10 mouse cellular contexts compared by ENCODE assay signal in genomic region chr8:119926474-119926873, GRCm38 (mm10). TPM values are rescaled to one million over a fixed set of nuclear protein-coding genes. Genes with fewer than 3 reads are reported as not detected.
A peak's percentile ranks its signal among the peaks of the same experiment; 100 is the strongest.
DNase-seq lines count a peak whose midpoint lies in the region; ATAC-seq lines count a peak whose summit lies in the region.
"Had no signal": no experiment of that assay in that cellular context is flagged by ENCODE, and none has a peak within 500 bp of the region (broad histone marks: within the 10 kb centered on the region; RNA-seq: fewer than 3 reads in every experiment).

No protein-coding gene starts in this region.

- 0 out of 2 replicates have a peak, but pooled peaks cover 2% of the 10 kb centered on the region for H3K36me3 ChIP-seq in heart, embryonic 12.5 days
- no peaks in the 10 kb centered on the region for H3K36me3 ChIP-seq in midbrain, embryonic 11.5 days (ENCODE audit: control insufficient read depth, insufficient read depth, low read length)
- H3K36me3 ChIP-seq: limb, embryonic 15.5 days had no signal

- H3K4me2 ChIP-seq in heart, embryonic 12.5 days = no peak overlapping the region
- no peak overlapping the region for H3K4me2 ChIP-seq in midbrain, embryonic 11.5 days
- H3K4me2 ChIP-seq: heart, embryonic 11.5 days; limb, embryonic 15.5 days had no signal

- ATAC-seq in heart, embryonic 12.5 days (ENCODE audit: insufficient number of reproducible peaks, low FRiP score) = no peak
- peak; percentile 81 to 85 for ATAC-seq in hematopoietic stem cell, adult 5-6 weeks (replicated peaks in 1 of 2; ENCODE audit: insufficient read depth in 1 of 2, low FRiP score in 2 of 2, low TSS enrichment in 1 of 2, low read depth in 1 of 2, poor library complexity in 2 of 2, severe bottlenecking in 2 of 2)
- no peak for ATAC-seq in midbrain, embryonic 11.5 days (ENCODE audit: low FRiP score)

- DNase-seq in heart, adult 9 months (ENCODE audit: low spot score in 2 of 2) = no peak
- peak; percentile 72 for DNase-seq in CD4-positive, CD25-positive, alpha-beta regulatory T cell, adult 2 months (ENCODE audit: low read depth, low spot score)
- peak; percentile 76 for DNase-seq in naive thymus-derived CD4-positive, alpha-beta T cell, adult 2 months (ENCODE audit: low read depth)
- DNase-seq in adrenal gland, adult 18-20 months (ENCODE audit: low spot score in 2 of 2) = no peak
- DNase-seq in embryo, embryonic 11 days = no peak
- DNase-seq in midbrain, embryonic 11.5 days (ENCODE audit: low spot score, missing footprints) = no peak

- H3K9ac ChIP-seq in heart, embryonic 12.5 days = no peak overlapping the region
- no peak overlapping the region for H3K9ac ChIP-seq in midbrain, embryonic 11.5 days (ENCODE audit: low read length)
- H3K9ac ChIP-seq: limb, embryonic 15.5 days had no signal

- H3K4me1 ChIP-seq in heart, embryonic 12.5 days (replicated peaks) = peaks cover 63% of the 10 kb centered on the region
- H3K4me1 ChIP-seq in midbrain, embryonic 11.5 days (ENCODE audit: control insufficient read depth, insufficient read depth, low read length) = 0 out of 2 replicates have a peak, but pooled peaks cover 2% of the 10 kb centered on the region

- no peaks in the 10 kb centered on the region for H3K9me3 ChIP-seq in heart, embryonic 12.5 days (replicated peaks)
- H3K9me3 ChIP-seq in midbrain, embryonic 11.5 days (ENCODE audit: control insufficient read depth, low read length) = no peaks in the 10 kb centered on the region
- H3K9me3 ChIP-seq: limb, embryonic 15.5 days had no signal

- H3K27ac ChIP-seq in heart, embryonic 12.5 days (ENCODE audit: poor library complexity, severe bottlenecking) = 0 out of 2 replicates have a peak overlapping the region, but pooled peaks have one; percentile 35
- H3K27ac ChIP-seq in midbrain, embryonic 11.5 days (ENCODE audit: low read depth, low read length) = no peak overlapping the region
- H3K27ac ChIP-seq: limb, embryonic 15.5 days had no signal

- no peak overlapping the region for H3K4me3 ChIP-seq in heart, embryonic 12.5 days
- H3K4me3 ChIP-seq in midbrain, embryonic 11.5 days (ENCODE audit: low read depth, low read length) = no peak overlapping the region
- H3K4me3 ChIP-seq: limb, embryonic 15.5 days had no signal

- 71% methylated on average over 2 of the region's 2 CpGs for WGBS in heart, embryonic 12.5 days
- 80% methylated on average over 2 of the region's 2 CpGs for WGBS in midbrain, embryonic 11.5 days

- H3K27me3 ChIP-seq in heart, embryonic 12.5 days (replicated peaks) = no peaks in the 10 kb centered on the region
- H3K27me3 ChIP-seq in midbrain, embryonic 11.5 days (ENCODE audit: control insufficient read depth, insufficient read depth, low read length) = no peaks in the 10 kb centered on the region
- H3K27me3 ChIP-seq: limb, embryonic 15.5 days had no signal

RNA-seq across cellular contexts. Expression of gene Gm20388, which starts 15.8 kb away (rescaled TPM):
- polyA plus RNA-seq in heart, embryonic 12.5 days (2016; fragmentation: Nextera tagmentation; extraction: Ambion mirVana) = 4.0 TPM in 1 of 2 replicates, not detected in the other
- total RNA-seq in hematopoietic stem cell, adult 5-6 weeks (2017) = 18.4 and 33.8 TPM in 2 replicates
- total RNA-seq in adrenal gland, adult 18-20 months (2021) = 1 to 10 TPM; 1.3 to 8.5 TPM
- 3.0 TPM in 1 of 2 replicates, not detected in the other for polyA plus RNA-seq in midbrain, embryonic 11.5 days (2014; fragmentation: Nextera tagmentation; extraction: Ambion mirVana)

RNA-seq across cellular contexts. Expression of gene Usp10, which starts 16.3 kb away (rescaled TPM):
- polyA plus RNA-seq in heart, embryonic 12.5 days (2016; fragmentation: Nextera tagmentation; extraction: Ambion mirVana) = 112 and 116 TPM in 2 replicates
- total RNA-seq in hematopoietic stem cell, adult 5-6 weeks (2017) = 41.0 and 65.4 TPM in 2 replicates
- 100 to 1,000 TPM; 114 to 127 TPM for total RNA-seq in adrenal gland, adult 18-20 months (2021)
- polyA plus RNA-seq in midbrain, embryonic 11.5 days (2014; fragmentation: Nextera tagmentation; extraction: Ambion mirVana) = 150 and 152 TPM in 2 replicates

Comparison
In these comparisons a context has a peak if more than half of its experiments do, and no peak if none do; other contexts are left out.
1. ATAC-seq: peak in hematopoietic stem cell, adult 5-6 weeks (2 of 2); none in heart, embryonic 12.5 days (single experiment) and midbrain, embryonic 11.5 days (single experiment).
2. DNase-seq: peak in CD4-positive, CD25-positive, alpha-beta regulatory T cell, adult 2 months (single experiment) and naive thymus-derived CD4-positive, alpha-beta T cell, adult 2 months (single experiment); none in heart, adult 9 months (0 of 2), adrenal gland, adult 18-20 months (0 of 2), embryo, embryonic 11 days (single experiment) and midbrain, embryonic 11.5 days (single experiment).